Mouse (Mus musculus): ENCODE results near the gene Akap6. TPM values are rescaled to one million over a fixed set of nuclear protein-coding genes. Genes with fewer than 3 reads are reported as not detected.

The Akap6 gene
- polyA plus RNA-seq, 1 experiment: 0.78 TPM

GRCm38 (mm10) chr12:52833141-52833540 is 134.0 kb downstream of the Akap6 start:
- Histone ChIP-seq H3K27ac (ENCODE audit: control insufficient read depth, insufficient read depth, low read length) (no peak overlapping the region), H3K27me3 (ENCODE audit: control insufficient read depth, insufficient read depth, low read length) (no peaks in the 10 kb centered on the region), H3K36me3 (ENCODE audit: control insufficient read depth, insufficient read depth, low read length) (no peaks in the 10 kb centered on the region), H3K4me1 (replicated peaks; ENCODE audit: control insufficient read depth, insufficient read depth, low read length) (peaks cover 20% of the 10 kb centered on the region), H3K4me3 (ENCODE audit: control insufficient read depth, insufficient read depth, low read length) (no peak overlapping the region)
- no peak for TF ChIP-seq POLR2A (IDR thresholded peaks at IDR 0.05; ENCODE audit: control insufficient read depth, extremely low read depth, insufficient read depth, low read length, poor library complexity)
- TF ChIP-seq CTCF (IDR thresholded peaks at IDR 0.05; ENCODE audit: borderline replicate concordance, control insufficient read depth, extremely low read depth, insufficient read depth, low read length, poor library complexity): no peak
- no peak for DNase-seq
- WGBS: 73% methylated on average over 6 of the region's 6 CpGs

GRCm38 (mm10) chr12:52834074-52834473 is 134.9 kb downstream of the Akap6 start:
- DNase-seq: no peak
- no peak overlapping the region for H3K27ac ChIP-seq (ENCODE audit: control insufficient read depth, insufficient read depth, low read length)
- H3K36me3 ChIP-seq (ENCODE audit: control insufficient read depth, insufficient read depth, low read length): no peaks in the 10 kb centered on the region
- no peaks in the 10 kb centered on the region for H3K27me3 ChIP-seq (ENCODE audit: control insufficient read depth, insufficient read depth, low read length)
- TF ChIP-seq CTCF (IDR thresholded peaks at IDR 0.05; ENCODE audit: borderline replicate concordance, control insufficient read depth, extremely low read depth, insufficient read depth, low read length, poor library complexity) (no peak), POLR2A (IDR thresholded peaks at IDR 0.05; ENCODE audit: control insufficient read depth, extremely low read depth, insufficient read depth, low read length, poor library complexity) (no peak)
- H3K4me1 ChIP-seq (replicated peaks; ENCODE audit: control insufficient read depth, insufficient read depth, low read length): peaks cover 16% of the 10 kb centered on the region
- no peak overlapping the region for H3K4me3 ChIP-seq (ENCODE audit: control insufficient read depth, insufficient read depth, low read length)
- WGBS: 86% methylated on average over 10 of the region's 10 CpGs

- no peak for DNase-seq
- H3K36me3 ChIP-seq (ENCODE audit: control insufficient read depth, insufficient read depth, low read length): no peaks in the 10 kb centered on the region
- no peak for TF ChIP-seq CTCF (IDR thresholded peaks at IDR 0.05; ENCODE audit: borderline replicate concordance, control insufficient read depth, extremely low read depth, insufficient read depth, low read length, poor library complexity)
- TF ChIP-seq POLR2A (IDR thresholded peaks at IDR 0.05; ENCODE audit: control insufficient read depth, extremely low read depth, insufficient read depth, low read length, poor library complexity): no peak
- no peak overlapping the region for H3K4me3 ChIP-seq (ENCODE audit: control insufficient read depth, insufficient read depth, low read length)
- H3K27ac ChIP-seq (ENCODE audit: control insufficient read depth, insufficient read depth, low read length): no peak overlapping the region
- H3K27me3 ChIP-seq (ENCODE audit: control insufficient read depth, insufficient read depth, low read length): no peaks in the 10 kb centered on the region
- H3K4me1 ChIP-seq (replicated peaks; ENCODE audit: control insufficient read depth, insufficient read depth, low read length): peaks cover 14% of the 10 kb centered on the region
- WGBS: 95% methylated on average over 6 of the region's 6 CpGs
These were observed 135.6 kb downstream of the Akap6 start for GRCm38 (mm10) chr12:52834781-52835279.

- no peak overlapping the region for H3K27ac ChIP-seq (ENCODE audit: control insufficient read depth, insufficient read depth, low read length)
- no peaks in the 10 kb centered on the region for H3K27me3 ChIP-seq (ENCODE audit: control insufficient read depth, insufficient read depth, low read length)
- no peaks in the 10 kb centered on the region for H3K36me3 ChIP-seq (ENCODE audit: control insufficient read depth, insufficient read depth, low read length)
- DNase-seq: no peak
- peaks cover 10% of the 10 kb centered on the region for H3K4me1 ChIP-seq (replicated peaks; ENCODE audit: control insufficient read depth, insufficient read depth, low read length)
- no peak overlapping the region for H3K4me3 ChIP-seq (ENCODE audit: control insufficient read depth, insufficient read depth, low read length)
- WGBS: 91% methylated on average over 6 of the region's 6 CpGs
- TF ChIP-seq POLR2A (IDR thresholded peaks at IDR 0.05; ENCODE audit: control insufficient read depth, extremely low read depth, insufficient read depth, low read length, poor library complexity): no peak
- no peak for TF ChIP-seq CTCF (IDR thresholded peaks at IDR 0.05; ENCODE audit: borderline replicate concordance, control insufficient read depth, extremely low read depth, insufficient read depth, low read length, poor library complexity)
These were observed 136.1 kb downstream of the Akap6 start for GRCm38 (mm10) chr12:52835291-52835742.

- H3K27ac ChIP-seq (ENCODE audit: control insufficient read depth, insufficient read depth, low read length): no peak overlapping the region
- H3K4me1 ChIP-seq (replicated peaks; ENCODE audit: control insufficient read depth, insufficient read depth, low read length): peaks cover 2% of the 10 kb centered on the region
- no peaks in the 10 kb centered on the region for H3K27me3 ChIP-seq (ENCODE audit: control insufficient read depth, insufficient read depth, low read length)
- TF ChIP-seq CTCF (IDR thresholded peaks at IDR 0.05; ENCODE audit: borderline replicate concordance, control insufficient read depth, extremely low read depth, insufficient read depth, low read length, poor library complexity): no peak
- no peak for TF ChIP-seq POLR2A (IDR thresholded peaks at IDR 0.05; ENCODE audit: control insufficient read depth, extremely low read depth, insufficient read depth, low read length, poor library complexity)
- H3K36me3 ChIP-seq (ENCODE audit: control insufficient read depth, insufficient read depth, low read length): no peaks in the 10 kb centered on the region
- DNase-seq: no peak
- no peak overlapping the region for H3K4me3 ChIP-seq (ENCODE audit: control insufficient read depth, insufficient read depth, low read length)
- WGBS: 84% methylated on average over 12 of the region's 12 CpGs
These were observed 136.8 kb downstream of the Akap6 start for GRCm38 (mm10) chr12:52835914-52836546.

GRCm38 (mm10) chr12:52845982-52846381 is 146.8 kb downstream of the Akap6 start:
- no peak overlapping the region for H3K27ac ChIP-seq (ENCODE audit: control insufficient read depth, insufficient read depth, low read length)
- no peak overlapping the region for H3K4me3 ChIP-seq (ENCODE audit: control insufficient read depth, insufficient read depth, low read length)
- H3K36me3 ChIP-seq (ENCODE audit: control insufficient read depth, insufficient read depth, low read length): no peaks in the 10 kb centered on the region
- WGBS: 94% methylated on average over 1 of the region's 1 CpGs
- no peak for TF ChIP-seq POLR2A (IDR thresholded peaks at IDR 0.05; ENCODE audit: control insufficient read depth, extremely low read depth, insufficient read depth, low read length, poor library complexity)
- no peak for TF ChIP-seq CTCF (IDR thresholded peaks at IDR 0.05; ENCODE audit: borderline replicate concordance, control insufficient read depth, extremely low read depth, insufficient read depth, low read length, poor library complexity)
- DNase-seq: no peak
- no peaks in the 10 kb centered on the region for H3K4me1 ChIP-seq (replicated peaks; ENCODE audit: control insufficient read depth, insufficient read depth, low read length)
- no peaks in the 10 kb centered on the region for H3K27me3 ChIP-seq (ENCODE audit: control insufficient read depth, insufficient read depth, low read length)

All from thymus, adult 2 months (tissue).